Mouse (Mus musculus) c-Kit-positive CD71-negative TER-119-negative erythroid progenitor cells, embryonic 14.5 days (primary cell): ENCODE measurements around the gene Lacc1.

ENCODE experiments used
- DNase-seq: peaks from one replicate; pipeline ENCODE4 v3.0.0-alpha.2; 2013; ENCODE audit warnings: low read depth

Gene Lacc1

GRCm38 (mm10) chr14:76979569-76979968 lies 57.1 kb downstream of the Lacc1 start:
- DNase-seq, result no peak
